Mouse (Mus musculus): ENCODE measurements around the gene F12.

GRCm38 (mm10) chr13:55444937-55445315 is 18.3 kb upstream of the F12 start, which contains the start of gene Grk6:
- TF ChIP-seq CTCF (IDR thresholded peaks at IDR 0.05; ENCODE audit: control insufficient read depth, insufficient read depth, low read length) = no peak
- no peak for TF ChIP-seq POLR2A (IDR thresholded peaks at IDR 0.05; ENCODE audit: borderline replicate concordance, control insufficient read depth, low read depth, low read length)

Measured in bone marrow, adult 2 months (tissue).